Mouse (Mus musculus) forebrain, embryonic 14.5 days (tissue): ENCODE measurements around the gene Farp1. TPM values are rescaled to one million over a fixed set of nuclear protein-coding genes. Genes with fewer than 3 reads are reported as not detected.

Experiments
- ATAC-seq: fragments of 200-750 bp; cut with Nextera tagmentation; 2 replicates; pipeline ENCODE4 v1.8.0; 2017; ENCODE audit warnings: mild to moderate bottlenecking, moderate library complexity
- DNase-seq: peaks from one replicate; pipeline ENCODE4 v3.0.0-alpha.2; 2015; ENCODE audit warnings: low spot score
- H3K27ac ChIP-seq: fragments of 300-500 bp; sonication (generic); 2 replicates; pipeline ENCODE4 v1.5.1; 2014; ENCODE audit warnings: low read depth, mild to moderate bottlenecking, control low read depth, low read length, moderate library complexity
- H3K27me3 ChIP-seq: fragments of 300-500 bp; sonication (generic); replicated peaks from 2 replicates; pipeline ENCODE4 v1.6.1; 2014; ENCODE audit warnings: low read length, control low read depth, mixed read lengths; ENCODE audit not compliant: control insufficient read depth, insufficient read depth
- H3K36me3 ChIP-seq: fragments of 300-500 bp; sonication (generic); 2 replicates; pipeline ENCODE4 v1.6.1; 2014; ENCODE audit warnings: low read length, control low read depth; ENCODE audit not compliant: control insufficient read depth, insufficient read depth
- H3K4me1 ChIP-seq: fragments of 300-500 bp; sonication (generic); 2 replicates; pipeline ENCODE4 v1.6.1; 2014; ENCODE audit warnings: antibody characterized with exemption, low read length, control low read depth; ENCODE audit not compliant: control insufficient read depth, insufficient read depth
- H3K4me2 ChIP-seq: fragments of 300-500 bp; sonication (generic); 2 replicates; pipeline ENCODE4 v1.6.1; 2014; ENCODE audit warnings: mild to moderate bottlenecking, control low read depth, low read length
- H3K4me3 ChIP-seq: fragments of 300-500 bp; sonication (generic); 2 replicates; pipeline ENCODE4 v1.5.1; 2014; ENCODE audit warnings: low read depth, low read length, control low read depth
- H3K9ac ChIP-seq: fragments of 300-500 bp; sonication (generic); 2 replicates; pipeline ENCODE4 v1.6.1; 2014; ENCODE audit warnings: mild to moderate bottlenecking, low read length, control low read depth, moderate library complexity
- H3K9me3 ChIP-seq: fragments of 300-500 bp; sonication (generic); replicated peaks from 2 replicates; pipeline ENCODE4 v1.6.1; 2016; ENCODE audit warnings: low read length, control low read depth, mixed read lengths; ENCODE audit not compliant: control insufficient read depth
- WGBS: fragments of 180-500 bp; shearing (Covaris S2); extraction: QIAGEN DNeasy Blood & Tissue Kit; methylation state at CpG from one replicate; pipeline ENCODE4 v1.1.7; 2014; 5-methylcytosine and 5-hydroxymethylcytosine counted together
- polyA plus RNA-seq: library from polyadenylated mRNA; unstranded; fragments of >200 nt; fragmentation: Nextera tagmentation; extraction: Ambion mirVana; gene quantifications from 2 replicates; pipeline ENCODE4 v1.2.1, GENCODE M21; 2014

The Farp1 gene
- polyA plus RNA-seq, 1 experiment from 2014 or later: 17.4 TPM

DNA sequence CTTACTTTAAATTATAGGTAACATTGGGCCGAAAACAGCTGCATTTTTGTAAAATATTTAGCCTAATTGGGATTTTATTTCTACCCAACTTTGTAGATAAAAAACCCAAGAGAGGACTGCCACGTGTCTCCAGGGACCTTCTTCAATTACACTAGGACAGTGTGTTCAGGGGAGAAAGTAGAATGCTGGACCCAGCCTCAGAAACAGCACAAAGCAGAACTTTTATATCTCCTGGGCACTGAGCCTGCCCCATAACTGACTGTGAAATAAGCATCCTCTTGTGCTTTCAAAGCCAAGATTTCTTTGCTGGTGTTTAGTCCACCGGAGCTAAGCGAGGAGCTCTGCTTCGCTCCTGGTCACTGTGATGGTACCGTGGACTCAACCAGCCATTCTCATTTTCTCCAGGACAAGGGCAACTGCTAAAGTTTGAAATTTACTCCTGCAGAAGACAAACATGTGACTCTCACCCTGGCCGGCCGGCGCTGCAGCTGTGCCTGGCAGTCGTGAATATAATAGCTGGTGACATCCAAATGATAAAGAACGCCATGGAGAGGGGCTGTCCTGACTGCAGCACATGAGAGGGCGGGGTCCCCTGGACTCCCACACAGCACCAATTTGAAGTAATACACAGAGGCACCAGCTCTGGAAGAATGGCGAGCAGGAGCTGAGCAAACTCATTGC, 281.8 kb downstream of the Farp1 start:
- Histone ChIP-seq H3K4me3 (no peak overlapping the region), H3K27ac (no peak overlapping the region), H3K4me2 (no peak overlapping the region), H3K9ac (no peak overlapping the region), H3K27me3 (no peaks in the 10 kb centered on the region), H3K4me1 (peaks cover 10% of the 10 kb centered on the region), H3K9me3 (no peaks in the 10 kb centered on the region), H3K36me3 (no peaks in the 10 kb centered on the region)
- ATAC-seq (no peak; the same call in 1 of the 2 replicates), DNase-seq (no peak)
- WGBS: 73% methylated on average over 13 of the region's 13 CpGs

DNA sequence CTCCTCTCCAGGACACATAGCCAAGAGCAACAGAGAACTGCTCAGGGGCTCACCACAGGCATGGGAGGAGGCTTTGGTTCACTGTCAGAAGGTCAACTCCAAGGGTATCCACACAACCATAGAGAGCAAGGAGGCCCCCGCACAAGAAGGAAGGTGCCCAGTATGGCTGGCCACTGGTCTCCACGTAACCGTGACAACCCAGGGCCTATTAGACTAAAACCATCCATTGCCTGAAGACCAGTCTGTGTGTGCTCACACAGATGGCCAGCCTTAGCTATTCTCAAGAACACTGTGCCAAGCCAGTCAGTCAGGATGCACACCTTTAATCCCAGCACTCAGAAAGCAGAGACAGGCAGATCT, 282.3 kb downstream of the Farp1 start:
- Histone ChIP-seq H3K9ac (no peak overlapping the region), H3K4me2 (no peak overlapping the region), H3K27ac (no peak overlapping the region), H3K4me1 (peaks cover 10% of the 10 kb centered on the region), H3K27me3 (no peaks in the 10 kb centered on the region), H3K36me3 (no peaks in the 10 kb centered on the region), H3K9me3 (no peaks in the 10 kb centered on the region), H3K4me3 (no peak overlapping the region)
- 92% methylated on average over 3 of the region's 3 CpGs for whole genome bisulfite sequencing
- no peak; the same call in 1 of the 2 replicates for ATAC-seq
- no peak for DNase-seq

GRCm38 (mm10) chr14:121318382-121318781, 283.4 kb downstream of the Farp1 start:
- Histone ChIP-seq H3K9me3 (no peaks in the 10 kb centered on the region), H3K27me3 (no peaks in the 10 kb centered on the region), H3K9ac (no peak overlapping the region), H3K27ac (no peak overlapping the region), H3K4me2 (no peak overlapping the region), H3K4me3 (no peak overlapping the region), H3K4me1 (peaks cover 10% of the 10 kb centered on the region), H3K36me3 (no peaks in the 10 kb centered on the region)
- ATAC-seq: no peak
- DNase-seq: no peak
- 85% methylated on average over 5 of the region's 5 CpGs for WGBS

DNA sequence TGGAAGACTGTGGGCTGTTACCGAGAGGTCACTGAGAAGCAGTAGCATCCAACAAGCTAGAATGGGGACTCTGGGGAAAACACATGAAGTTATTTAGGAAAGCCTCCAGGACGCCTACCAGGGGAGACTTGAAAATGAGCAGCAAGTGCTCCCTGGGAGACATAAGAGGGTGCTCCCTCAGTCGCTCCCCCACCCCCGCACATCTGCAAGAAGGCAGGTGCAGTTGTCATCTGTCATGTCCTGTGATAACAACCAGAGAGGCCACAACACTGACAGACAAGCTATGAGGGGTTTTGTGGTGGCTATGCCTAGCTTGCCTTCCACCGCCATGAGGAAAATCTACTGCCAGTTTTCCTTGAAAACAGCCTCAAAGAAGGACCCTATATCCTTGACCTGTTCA, 287.1 kb downstream of the Farp1 start:
- Histone ChIP-seq H3K27me3 (no peaks in the 10 kb centered on the region), H3K4me1 (peaks cover 1% of the 10 kb centered on the region; the same call in 1 of the 2 replicates), H3K9me3 (no peaks in the 10 kb centered on the region), H3K9ac (no peak overlapping the region), H3K36me3 (no peaks in the 10 kb centered on the region), H3K4me2 (no peak overlapping the region), H3K27ac (no peak overlapping the region), H3K4me3 (no peak overlapping the region)
- ATAC-seq (no peak), DNase-seq (no peak)
- 96% methylated on average over 5 of the region's 5 CpGs for WGBS

- no peaks in the 10 kb centered on the region for H3K4me1 ChIP-seq
- no peak overlapping the region for H3K9ac ChIP-seq
- no peak overlapping the region for H3K4me2 ChIP-seq
- WGBS: 89% methylated on average over 7 of the region's 7 CpGs
- H3K4me3 ChIP-seq: no peak overlapping the region
- no peak overlapping the region for H3K27ac ChIP-seq
- DNase-seq (no peak), ATAC-seq (no peak)
- H3K27me3 ChIP-seq: no peaks in the 10 kb centered on the region
- no peaks in the 10 kb centered on the region for H3K36me3 ChIP-seq
- H3K9me3 ChIP-seq: no peaks in the 10 kb centered on the region
These were observed 287.6 kb downstream of the Farp1 start for GRCm38 (mm10) chr14:121322641-121323040.

DNA sequence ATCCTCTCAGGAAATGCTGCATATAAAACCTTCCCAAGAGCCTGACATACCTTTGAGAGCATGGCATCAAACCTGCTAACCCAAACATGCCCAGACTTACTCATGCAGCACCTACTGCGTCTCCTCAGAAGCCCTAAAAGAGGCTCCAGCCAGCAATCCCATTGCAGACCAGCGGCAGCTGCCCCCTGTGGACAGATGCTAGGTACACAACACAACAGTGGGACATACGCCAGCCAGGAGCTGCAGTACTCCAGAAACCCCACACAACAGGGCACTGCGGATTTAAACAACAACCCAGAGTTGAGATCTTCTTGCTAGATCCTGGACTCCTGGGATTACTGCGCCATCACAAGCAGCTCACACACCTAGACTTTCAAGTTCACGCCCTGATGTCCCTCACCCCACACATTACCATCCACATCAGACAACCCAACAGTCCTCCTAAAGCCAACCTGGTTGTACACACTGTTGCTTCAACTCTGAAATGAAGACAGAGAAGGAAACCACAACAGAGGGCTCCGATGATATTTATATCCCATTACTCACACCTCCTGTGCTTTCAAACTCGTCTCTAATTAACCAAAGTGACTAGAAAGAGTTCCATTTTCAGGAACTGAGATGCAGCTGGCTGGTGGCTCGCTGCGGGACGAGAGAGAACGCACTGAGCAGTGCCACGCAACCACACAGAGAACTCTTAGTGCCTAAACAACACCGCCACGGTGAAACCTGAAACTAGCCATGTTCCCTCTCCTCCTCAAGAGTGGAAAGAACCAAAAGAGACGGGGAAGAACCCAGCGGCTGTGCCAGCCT, 289.7 kb downstream of the Farp1 start:
- no peak overlapping the region for H3K4me2 ChIP-seq
- no peaks in the 10 kb centered on the region for H3K27me3 ChIP-seq
- no peak for DNase-seq
- WGBS: 91% methylated on average over 17 of the region's 17 CpGs
- H3K36me3 ChIP-seq: no peaks in the 10 kb centered on the region
- ATAC-seq: no peak
- no peak overlapping the region for H3K27ac ChIP-seq
- H3K4me3 ChIP-seq: no peak overlapping the region
- H3K4me1 ChIP-seq: no peaks in the 10 kb centered on the region
- no peaks in the 10 kb centered on the region for H3K9me3 ChIP-seq
- no peak overlapping the region for H3K9ac ChIP-seq

DNA sequence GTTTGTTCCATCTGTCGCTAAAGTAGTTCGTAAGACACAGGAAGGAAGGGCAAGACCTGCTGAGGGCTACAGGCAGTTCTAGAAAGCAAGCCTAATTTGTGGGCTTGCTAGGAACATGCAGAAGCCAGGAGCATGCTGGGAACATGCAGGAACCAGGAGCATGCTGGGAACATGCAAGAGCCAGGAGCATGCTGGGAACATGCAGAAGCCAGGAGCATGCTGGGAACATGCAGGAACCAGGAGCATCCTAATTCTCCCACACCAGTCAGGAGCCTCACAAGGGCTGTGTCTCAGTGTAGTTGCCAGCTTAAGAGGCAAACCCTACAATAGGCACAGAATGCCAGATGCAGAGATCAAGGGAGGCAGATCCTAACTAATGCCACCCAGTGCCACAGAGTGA, 291.4 kb downstream of the Farp1 start:
- Histone ChIP-seq H3K27me3 (no peaks in the 10 kb centered on the region), H3K27ac (no peak overlapping the region), H3K4me1 (no peaks in the 10 kb centered on the region), H3K36me3 (no peaks in the 10 kb centered on the region), H3K4me2 (no peak overlapping the region), H3K9ac (no peak overlapping the region), H3K9me3 (no peaks in the 10 kb centered on the region), H3K4me3 (no peak overlapping the region)
- DNase-seq (no peak), ATAC-seq (no peak)
- WGBS: 93% methylated on average over 2 of the region's 2 CpGs

DNA sequence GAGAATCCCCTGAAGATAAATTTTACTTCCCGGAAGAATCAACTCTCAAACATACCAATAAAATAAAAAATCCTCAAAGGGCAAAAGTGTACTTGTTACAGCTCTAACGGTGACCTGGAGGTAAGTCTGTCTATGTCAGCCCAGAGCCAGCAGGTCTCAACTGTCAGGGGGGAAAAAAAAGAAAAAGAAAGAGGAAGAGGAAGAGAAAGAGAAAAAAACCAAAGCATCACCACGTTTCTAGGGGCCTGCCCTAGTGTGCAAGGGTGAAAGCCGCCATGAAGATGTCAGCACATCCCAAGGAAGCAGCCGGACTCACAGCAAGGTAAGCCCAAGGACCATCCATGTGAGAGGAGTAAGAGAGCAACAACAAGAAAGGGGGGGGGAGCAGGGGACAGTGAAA, 293.9 kb downstream of the Farp1 start:
- Histone ChIP-seq H3K4me1 (no peaks in the 10 kb centered on the region), H3K9me3 (no peaks in the 10 kb centered on the region), H3K27ac (no peak overlapping the region), H3K4me3 (no peak overlapping the region), H3K27me3 (no peaks in the 10 kb centered on the region), H3K36me3 (no peaks in the 10 kb centered on the region), H3K4me2 (no peak overlapping the region), H3K9ac (no peak overlapping the region)
- ATAC-seq (no peak), DNase-seq (no peak)
- WGBS: 86% methylated on average over 5 of the region's 5 CpGs

GRCm38 (mm10) chr14:121329401-121330089, 294.5 kb downstream of the Farp1 start:
- no peaks in the 10 kb centered on the region for H3K36me3 ChIP-seq
- ATAC-seq (no peak), DNase-seq (no peak)
- H3K4me2 ChIP-seq: no peak overlapping the region
- no peak overlapping the region for H3K27ac ChIP-seq
- no peak overlapping the region for H3K4me3 ChIP-seq
- no peaks in the 10 kb centered on the region for H3K4me1 ChIP-seq
- H3K9ac ChIP-seq: no peak overlapping the region
- WGBS: 71% methylated on average over 5 of the region's 5 CpGs
- no peaks in the 10 kb centered on the region for H3K9me3 ChIP-seq
- no peaks in the 10 kb centered on the region for H3K27me3 ChIP-seq
